Mouse (Mus musculus): Measurements from ENCODE around the gene Lrrc74b. TPM values are rescaled to one million over a fixed set of nuclear protein-coding genes. Genes with fewer than 3 reads are reported as not detected.
A peak's percentile ranks its signal among the peaks of the same experiment; 100 is the strongest.
"Not testable (repeated sequence)": the region's sequence is repeated elsewhere in the genome, so short reads cannot be mapped to it uniquely, and the experiment has no call there.

Lrrc74b gene
- 1 to 10 TPM; 1.7 to 2.4 TPM for total RNA-seq (2021)
- long read RNA-seq, result 0 reads

DNA sequence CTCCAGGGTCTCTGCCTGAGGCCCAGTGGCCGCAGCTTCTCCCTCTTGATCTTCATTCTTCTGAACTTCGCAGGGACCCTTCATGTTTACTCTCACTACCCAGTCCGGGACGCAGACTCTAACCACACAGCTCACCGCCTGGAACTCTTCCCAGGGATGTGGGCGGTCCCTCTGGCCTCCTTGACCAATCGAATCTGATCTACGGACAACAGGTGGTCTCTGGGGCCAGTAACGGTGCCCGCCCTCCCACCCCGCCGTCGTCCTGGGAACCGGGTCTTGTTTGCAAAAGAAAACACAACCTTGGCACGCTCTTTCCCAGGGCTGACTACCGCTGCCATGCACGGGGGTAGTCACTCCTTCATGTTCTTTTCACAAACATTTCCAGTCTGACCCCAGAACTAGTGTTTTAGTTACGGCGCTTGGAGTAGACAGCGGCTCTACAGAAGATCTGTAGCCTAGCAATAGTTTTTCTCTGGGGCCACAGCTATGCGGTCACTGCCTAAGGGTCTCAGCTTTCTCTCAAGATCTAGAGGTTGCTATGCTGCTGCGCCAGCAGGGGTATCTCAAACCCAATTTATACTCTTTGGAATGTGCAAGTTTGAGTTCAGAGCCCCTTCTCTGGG lies at the start of gene Lrrc74b:
Gene Lrrc74b (minus strand): TSS at position 120 of the 623 bp plus-strand sequence.
- peak; percentile 60 to 65 for DNase-seq (ENCODE audit: low spot score in 2 of 2)

DNA sequence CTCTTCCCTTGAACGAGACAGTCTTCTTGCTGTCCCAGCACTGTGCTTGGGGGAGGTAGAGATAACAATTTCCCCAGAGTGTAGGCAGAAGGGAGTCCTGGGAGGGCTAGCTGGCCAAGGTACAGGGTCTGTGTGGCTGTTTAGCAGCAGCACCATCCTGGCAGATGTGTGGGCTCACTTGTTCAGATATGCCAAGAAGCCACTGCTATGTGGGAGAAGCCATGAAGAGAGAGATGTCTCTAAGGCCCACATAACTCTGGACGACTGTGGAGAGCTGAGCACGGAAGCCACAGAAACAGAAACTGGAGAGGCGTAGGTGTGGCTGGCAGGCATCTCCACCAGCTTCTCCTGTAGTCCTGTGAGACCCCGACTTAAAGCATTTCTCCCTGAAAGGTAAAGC lies 44.6 kb upstream of the Lrrc74b start:
- DNase-seq (ENCODE audit: low spot score in 2 of 2), result no peak

DNA sequence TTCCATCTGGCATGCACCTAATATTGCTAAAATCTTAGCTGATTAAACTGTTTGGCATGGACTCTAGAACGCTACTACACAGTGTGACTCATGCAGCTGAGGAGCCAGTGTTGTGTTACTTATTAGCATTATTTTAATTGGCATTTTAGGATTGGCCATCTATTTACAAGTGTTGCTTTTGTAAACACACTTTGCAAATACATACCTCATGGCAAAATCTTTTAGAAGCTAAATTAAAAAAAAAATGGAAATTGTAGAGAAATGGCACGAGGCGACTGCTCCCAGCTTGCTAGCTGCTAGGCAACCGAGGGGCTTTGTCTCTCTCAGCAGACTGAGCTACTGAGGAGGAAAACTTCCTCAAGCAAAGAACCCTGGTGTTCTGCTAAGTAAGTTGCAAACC lies 43.9 kb upstream of the Lrrc74b start:
- no peak for DNase-seq (ENCODE audit: low spot score in 2 of 2)

DNA sequence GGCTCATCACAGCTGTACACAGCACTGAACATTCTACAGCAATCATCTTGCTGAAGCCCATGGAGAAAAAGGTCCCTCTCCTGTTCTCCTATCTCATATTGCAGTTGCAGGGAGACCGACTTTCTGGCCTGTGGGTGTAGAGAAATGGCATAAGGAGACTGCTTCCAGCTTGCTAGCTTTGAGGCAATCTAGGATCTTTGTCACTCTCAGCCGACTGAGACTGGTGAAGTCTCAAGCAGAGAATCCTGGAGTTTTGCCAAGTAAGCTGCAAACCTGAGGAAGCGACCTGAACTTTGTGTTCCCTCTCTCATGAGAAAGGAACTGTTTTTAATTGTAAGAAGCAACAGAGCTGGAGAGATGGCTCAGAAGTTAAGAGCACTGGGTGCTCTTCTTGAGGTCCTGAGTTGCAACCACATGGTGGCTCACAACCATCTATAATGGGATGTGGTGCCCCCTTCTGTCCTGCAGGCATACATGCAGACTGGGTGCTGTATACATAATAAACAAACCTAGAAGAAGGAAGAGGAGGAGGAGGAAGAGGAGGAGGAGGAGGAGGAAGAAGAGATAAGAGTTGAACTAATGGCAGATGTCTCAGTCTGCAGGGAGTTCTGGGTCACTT lies 40.0 kb upstream of the Lrrc74b start:
- DNase-seq (ENCODE audit: low spot score in 2 of 2), result no peak

DNA sequence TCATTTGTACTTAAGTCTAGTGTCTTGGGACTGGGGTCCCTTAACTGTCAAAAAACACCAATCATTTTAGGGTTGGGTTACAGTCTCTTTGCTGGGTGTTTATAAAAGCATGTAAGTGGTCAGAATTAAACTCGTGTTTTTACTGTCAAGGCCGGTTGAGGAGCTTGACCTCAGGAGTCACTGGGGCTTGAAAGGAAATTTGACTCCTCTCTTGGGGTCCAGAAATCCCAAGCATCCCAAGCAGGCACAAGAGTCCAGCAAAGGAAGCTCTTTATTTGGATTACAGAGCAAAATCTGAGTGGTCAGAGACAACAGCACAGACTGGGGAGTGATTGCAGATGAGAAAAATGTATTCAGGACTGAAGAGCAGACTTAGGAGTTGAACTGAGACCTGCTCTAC lies 29.7 kb upstream of the Lrrc74b start:
- DNase-seq (ENCODE audit: low spot score in 2 of 2), result no peak

DNA sequence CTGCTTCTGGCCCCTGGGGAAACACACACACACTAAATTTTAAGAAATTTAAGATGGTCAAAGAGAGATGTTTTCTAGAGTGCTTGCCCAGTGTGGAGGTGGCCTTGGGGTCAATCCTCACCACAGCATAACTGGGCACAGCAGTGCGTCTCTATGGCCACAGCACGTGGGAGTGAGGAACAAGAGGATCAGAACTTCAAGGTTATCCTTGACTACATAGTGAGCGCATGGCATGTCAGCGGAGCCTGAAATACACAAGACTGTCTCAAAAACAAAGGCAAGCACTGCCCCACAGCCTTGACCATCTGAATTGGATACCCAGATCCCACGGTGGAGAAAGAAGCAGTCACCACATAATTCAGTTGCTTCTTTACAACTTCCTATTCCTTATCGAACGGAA lies 23.5 kb upstream of the Lrrc74b start:
- no peak for DNase-seq (ENCODE audit: low spot score in 2 of 2)

DNA sequence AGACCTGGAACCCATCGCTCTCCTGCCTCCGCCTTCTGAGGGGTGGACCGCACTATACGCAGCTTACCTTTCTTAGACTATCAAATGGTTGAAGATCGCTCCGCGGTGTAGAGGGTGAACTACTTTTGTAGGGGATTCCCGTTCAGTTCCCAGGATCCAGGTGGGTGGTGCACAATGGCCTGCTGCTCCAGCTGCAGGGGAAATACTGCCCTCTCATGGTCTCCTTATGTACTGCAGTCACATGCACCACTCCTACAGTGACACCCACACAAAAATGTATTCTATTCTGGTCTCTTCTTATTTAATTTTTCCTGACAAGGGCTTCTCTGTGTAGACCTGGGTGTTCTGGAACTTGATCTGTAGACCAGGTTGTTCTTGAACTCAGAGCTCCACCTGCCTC lies 22.0 kb upstream of the Lrrc74b start, which contains the start of gene Slc7a4:
Gene Slc7a4 (minus strand): TSS at position 151 of the 400 bp plus-strand sequence.
- DNase-seq (ENCODE audit: low spot score in 2 of 2), result no peak

DNA sequence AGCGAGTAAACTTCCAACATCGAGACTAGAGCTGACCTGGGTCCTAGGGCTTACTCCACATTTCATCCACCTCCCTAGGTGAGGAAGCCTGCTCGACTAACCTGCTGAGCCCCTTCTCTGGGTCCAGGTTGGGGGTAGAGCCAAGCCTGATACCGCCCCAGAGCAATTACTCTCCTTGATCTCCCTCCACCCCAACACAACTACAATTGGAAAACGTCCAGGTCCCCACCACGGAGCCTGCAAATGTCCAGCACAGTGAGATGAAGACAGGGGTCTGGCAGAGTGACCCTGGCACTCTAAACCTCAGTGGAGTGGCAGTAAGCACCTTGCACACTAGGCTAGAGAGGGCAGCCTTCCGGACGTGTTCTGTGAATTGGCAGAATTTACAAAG lies 15.8 kb upstream of the Lrrc74b start:
- DNase-seq (ENCODE audit: low spot score in 2 of 2), result no peak

DNA sequence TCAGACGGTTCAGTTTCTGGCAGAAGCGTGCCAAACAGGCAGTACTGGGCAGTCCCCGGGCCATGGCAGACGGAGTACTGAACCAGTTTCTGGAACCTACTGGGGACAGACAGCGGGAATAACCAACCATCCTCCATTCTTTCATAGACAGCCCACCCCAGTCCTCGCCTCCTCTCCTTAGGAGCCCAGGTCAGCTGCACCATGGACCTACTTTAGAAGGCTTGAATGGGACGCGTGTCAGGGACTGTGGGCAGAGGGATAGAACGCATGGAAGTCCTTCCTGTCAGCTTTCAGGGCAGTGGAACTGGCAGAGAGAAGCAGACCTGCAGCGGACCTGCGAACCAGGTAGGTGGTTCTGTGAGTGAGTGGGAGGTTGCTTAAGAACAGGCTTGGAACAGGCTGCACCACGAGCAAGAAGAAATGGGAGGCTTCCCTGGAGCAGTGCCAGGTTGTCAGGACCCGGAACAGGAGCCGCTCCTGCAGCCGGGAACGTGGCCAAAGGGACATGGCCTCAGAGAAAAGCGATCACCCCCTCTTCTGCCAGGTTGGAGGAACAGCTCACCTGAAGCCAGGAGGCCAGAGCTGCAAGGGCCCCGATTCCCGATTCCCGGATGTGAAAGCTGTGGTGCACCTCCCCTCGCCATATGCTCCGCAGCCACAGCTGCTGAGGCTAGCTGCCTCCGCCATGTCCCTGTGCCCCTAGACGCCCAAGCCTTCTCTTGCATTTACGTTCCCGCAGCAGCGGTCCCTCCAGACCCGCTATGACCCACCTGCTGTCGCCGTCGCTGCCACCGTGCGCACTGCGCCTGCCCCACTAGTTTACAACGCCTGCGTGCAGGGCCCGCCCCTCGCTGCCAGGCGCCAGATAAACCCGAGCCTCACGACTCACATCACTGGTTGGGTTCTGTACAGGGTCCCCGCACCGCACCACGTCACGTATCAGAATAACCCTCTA lies 15.1 kb upstream of the Lrrc74b start:
- peak; percentile 71 to 78 for DNase-seq (ENCODE audit: low spot score in 2 of 2)

DNA sequence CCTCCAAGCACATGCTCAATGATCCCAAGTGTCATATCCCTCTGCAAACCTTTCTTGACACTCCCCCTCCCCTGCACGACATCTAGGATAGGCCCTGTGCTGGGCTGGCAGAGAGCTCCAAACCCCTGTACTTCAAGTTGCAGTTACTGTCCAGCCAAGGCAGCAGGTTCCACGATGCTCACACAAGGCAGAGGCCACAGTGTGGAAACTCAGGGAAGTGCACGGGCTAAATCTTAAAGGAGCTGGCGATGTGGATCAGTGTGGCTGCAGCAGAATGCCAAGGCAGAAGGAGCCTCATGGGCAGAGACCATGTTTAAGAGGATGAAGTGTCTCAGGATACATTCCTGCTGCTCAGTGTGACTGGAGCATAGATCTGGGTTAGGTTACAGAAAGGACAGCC lies 5.1 kb upstream of the Lrrc74b start:
- no peak for DNase-seq (ENCODE audit: low spot score in 2 of 2)

DNA sequence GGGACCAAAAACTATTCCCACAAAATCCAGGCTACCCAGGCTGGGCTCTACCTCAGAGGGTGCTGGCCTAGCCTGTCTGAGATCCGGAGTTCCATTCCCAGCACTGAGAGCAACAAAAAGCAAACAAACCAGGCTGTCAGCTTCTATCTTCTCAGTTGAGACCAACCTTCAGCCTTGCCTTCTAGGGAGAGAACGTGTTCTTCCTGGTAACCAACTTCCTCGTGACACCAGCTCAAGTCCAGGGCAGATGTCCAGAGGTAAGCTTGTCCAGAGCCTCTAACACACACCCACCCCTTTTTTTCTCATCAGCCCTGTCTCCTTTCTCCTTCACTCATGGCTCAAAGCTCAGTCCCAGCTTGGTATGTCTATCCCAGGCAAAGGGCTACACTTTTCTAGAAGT lies 3.7 kb upstream of the Lrrc74b start:
- no peak for DNase-seq (ENCODE audit: low spot score in 2 of 2)

DNA sequence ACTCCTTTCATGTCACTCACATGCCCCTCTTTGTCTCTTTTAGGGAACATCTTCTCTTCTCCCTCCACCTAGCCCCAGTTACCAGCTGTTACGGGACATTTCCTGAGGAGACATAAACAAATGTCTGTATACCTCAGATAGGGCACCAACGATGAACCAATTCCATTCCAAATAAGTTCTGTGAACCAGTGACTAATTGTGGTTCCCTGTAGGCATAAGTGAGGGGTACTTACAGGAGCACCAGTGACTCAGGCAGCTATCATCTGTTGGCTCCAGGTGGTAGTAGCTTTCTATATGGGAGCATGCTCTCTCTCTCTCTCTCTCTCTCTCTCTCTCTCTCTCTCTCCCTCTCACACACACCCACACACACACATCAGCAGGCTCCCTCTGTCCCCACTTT lies 3.2 kb upstream of the Lrrc74b start:
- no peak for DNase-seq (ENCODE audit: low spot score in 2 of 2)

DNA sequence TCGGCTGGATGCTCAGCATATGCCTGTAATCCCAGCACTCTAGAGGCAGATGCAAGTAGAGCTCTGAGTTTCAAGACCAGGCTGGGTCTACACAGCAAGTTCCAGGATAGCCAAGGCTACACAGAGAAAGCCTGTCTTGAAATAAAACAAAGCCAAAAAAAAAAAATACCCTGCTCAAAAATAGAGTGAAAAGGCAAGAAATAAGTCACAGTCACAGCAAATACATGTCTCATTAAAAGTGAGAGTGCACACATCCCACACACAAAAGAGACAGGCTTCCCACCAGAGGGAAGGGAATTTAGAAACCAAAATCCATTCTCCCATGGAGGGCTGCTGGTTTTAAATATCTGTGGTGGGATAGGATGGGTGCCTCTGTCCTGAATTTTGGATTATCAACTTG lies 2.5 kb upstream of the Lrrc74b start:
- no peak for DNase-seq (ENCODE audit: low spot score in 2 of 2)

DNA sequence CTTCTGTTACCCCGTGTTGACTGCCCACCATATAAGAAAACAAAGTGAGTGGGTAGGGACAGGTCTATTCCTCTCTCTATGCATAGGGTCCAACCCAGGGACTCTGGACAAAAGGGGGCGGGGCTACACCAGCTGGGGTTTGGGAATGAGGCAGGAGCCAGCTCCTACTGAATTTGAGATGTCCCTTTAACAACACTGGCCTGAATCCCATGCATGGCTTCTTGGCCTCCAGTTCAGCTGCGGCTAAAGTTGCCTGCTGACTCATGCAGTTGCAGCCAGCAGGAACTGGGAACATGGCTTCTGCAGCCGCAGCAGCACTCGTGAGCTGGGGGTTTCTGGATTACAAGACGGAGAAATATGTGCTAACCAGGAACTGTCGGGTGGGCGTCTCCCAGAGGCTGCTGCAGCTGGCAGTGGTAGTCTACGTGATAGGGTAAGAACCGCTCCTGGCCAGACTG lies 733 bp upstream of the Lrrc74b start, which contains the start of gene P2rx6:
Gene P2rx6 (plus strand): TSS at position 135 of the 458 bp plus-strand sequence.
- DNase-seq (ENCODE audit: low spot score in 2 of 2), result peak in 1 of 2 experiments; percentile 44

DNA sequence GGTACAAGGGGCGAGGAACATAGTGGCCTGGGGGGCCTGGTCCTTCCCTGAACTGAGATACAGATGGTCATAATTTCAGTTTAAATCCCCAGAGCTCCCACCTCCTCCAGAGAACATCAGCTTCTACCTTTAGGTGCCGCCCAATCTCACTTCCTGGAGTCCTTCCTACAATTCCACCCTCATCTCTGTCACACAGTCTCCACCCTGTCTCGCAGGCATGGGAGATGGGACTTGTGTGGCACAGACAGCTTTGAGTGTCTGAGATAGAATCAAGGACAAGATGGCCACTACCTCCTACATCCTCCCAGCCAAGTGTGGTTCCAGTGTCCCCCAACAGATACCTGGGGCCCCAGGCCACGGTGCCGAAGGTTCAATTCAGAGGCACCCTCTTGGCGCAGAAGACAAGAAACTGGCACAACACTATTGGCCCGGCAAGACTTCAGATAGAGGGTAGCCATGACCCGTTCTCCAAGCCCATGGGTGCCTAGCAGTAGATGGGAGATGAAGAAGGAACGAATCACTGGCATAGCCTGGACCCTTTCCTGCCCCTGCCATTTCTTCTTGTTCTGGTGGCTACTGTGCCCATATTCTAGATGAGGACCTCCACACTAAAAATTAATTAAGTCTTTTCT lies 1.5 kb downstream of the Lrrc74b start:
- no peak for DNase-seq (ENCODE audit: low spot score in 2 of 2)

DNA sequence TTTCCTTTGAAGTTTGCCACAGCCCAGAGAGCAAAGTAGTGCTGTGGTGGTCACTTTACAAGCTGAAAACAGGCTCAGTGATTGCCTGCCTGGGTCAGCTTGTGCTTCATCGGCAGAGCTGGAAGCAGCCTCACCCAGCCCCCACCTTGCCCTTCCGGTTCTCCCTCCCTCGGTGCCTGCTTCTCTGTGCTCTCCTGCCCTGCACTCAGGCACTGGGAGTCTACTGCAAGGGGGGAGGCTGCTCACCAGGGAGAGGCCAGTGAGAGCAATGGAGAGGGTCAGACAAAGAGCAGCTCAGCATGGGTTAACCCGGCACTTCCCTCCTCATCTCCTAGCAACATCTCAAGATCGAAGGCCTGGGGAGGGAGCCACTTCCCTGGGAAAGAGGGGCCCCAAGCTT lies 2.2 kb downstream of the Lrrc74b start:
- DNase-seq (ENCODE audit: low spot score in 2 of 2), result no peak

DNA sequence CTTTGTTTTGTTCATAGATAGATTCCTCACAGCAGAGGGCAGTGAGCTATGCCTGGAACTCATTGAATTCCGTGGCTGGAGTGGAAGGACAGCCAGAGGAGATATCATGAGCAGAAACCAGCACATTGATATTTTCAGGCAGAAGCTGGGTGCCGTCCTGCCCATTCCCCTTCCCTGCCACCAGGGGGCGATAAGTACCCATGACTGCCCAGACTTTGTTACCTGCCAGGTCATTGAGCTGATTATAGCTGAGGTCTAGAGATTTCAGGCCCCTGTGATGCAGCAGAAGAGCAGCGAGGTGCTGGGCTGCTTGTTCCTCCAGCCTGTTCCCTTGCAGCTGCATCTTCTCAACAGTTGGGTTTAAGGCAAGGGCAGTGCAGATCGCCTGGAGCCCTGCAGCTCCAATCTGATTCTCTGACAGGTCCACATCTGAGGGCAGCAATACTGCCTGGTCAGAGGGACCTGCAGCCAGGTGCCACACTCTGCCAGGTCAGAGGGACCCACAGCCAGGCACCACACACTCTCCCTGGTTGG lies 3.0 kb downstream of the Lrrc74b start:
- peak; percentile 79 to 84 for DNase-seq (ENCODE audit: low spot score in 2 of 2)

DNA sequence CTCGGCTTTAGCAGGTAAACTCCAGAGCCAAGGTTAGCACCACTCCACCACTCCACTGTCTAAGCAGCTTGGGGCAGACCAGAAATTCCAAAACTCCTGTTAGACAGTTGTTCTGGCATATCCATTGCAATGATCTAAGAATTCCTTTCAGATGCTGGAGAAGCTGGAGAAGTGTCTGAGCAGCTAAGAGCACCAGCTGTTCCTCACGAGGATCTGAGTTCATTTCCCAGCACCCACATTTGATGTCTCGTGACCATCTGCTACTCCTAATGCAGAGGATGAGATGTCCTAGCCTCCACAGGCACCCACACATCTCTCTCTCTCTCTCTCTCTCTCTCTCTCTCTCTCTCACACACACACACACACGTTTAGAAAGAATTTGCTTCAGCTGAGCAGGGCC lies 4.1 kb downstream of the Lrrc74b start:
- DNase-seq (ENCODE audit: low spot score in 2 of 2), result no peak

DNA sequence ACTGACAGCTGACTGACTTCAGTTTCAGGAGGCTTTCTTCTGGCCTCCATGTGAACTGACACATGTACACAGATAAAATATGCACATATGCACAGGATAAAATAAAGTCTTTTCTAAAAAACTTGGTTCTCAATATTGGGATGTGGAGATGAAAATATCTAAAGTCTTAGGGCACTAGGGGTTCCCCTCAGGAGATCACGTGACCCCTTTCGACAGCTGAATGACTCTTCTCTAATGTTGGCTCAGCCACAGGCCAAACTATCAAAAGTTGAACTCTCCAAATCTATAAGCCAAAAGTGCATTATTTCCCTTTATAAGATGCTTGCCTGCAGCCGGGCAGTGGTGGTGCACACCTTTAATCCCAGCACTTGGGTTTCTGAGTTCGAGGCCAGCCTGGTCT lies 4.9 kb downstream of the Lrrc74b start:
- no peak for DNase-seq (ENCODE audit: low spot score in 2 of 2)

DNA sequence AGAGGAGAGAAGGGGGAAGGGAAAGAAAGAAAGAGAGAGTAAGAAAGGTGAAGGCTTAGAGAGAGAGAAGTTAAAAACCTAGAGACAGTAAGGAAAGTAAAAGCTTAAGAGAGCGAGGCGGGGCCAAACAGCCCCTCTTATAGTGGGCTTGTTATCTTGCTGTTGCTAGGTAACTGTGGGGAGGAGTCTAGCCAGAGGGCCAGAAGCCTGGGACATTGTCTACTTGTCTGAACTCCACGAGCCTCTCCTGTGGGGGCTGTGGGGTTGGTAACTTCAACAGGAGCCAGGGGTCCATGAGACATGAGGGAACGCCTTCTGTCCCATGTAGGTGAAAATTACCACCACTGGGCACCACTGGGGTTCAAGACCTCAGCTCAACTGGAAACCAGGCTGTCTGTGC lies 6.3 kb downstream of the Lrrc74b start:
- not testable (repeated sequence) for DNase-seq (ENCODE audit: low spot score in 2 of 2)
